Mouse (Mus musculus): ENCODE measurements around the gene Nipsnap3b. TPM values are rescaled to one million over a fixed set of nuclear protein-coding genes. Genes with fewer than 3 reads are reported as not detected.

Nipsnap3b gene
- total RNA-seq, 1 experiment from 2014 or later: 30.7 TPM

DNA sequence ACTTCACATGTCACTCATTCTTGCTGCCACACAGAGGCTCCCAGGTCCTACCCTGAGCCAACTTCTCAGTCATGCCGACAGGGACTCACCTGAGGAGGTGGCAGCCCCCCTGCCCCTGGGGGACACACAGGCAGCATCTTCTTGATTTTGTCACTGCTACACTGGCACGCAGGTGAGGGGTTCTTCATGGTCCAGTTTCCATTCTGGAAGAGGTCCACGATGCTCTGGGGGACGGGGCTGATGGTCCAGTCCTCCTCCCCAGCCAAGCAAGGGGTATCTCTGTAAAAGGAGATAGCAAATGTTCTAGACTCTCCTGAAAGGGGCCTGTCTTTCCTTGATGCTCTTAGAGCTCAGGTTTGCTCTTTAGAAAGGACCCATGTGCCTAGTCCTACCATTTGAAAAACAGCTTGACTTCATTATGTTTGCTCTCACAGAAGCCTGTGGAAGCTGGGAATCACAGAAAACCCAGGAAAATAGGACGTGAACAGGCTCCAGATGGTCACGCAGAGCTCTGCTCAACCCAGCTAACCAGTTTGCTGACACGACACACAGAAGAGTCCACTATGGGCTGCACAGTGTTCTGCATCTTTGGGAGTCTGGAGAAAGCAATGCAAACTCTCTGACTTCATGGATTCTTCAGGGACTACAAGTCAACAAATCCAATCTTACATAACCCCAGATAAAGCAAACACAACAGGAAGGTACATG is 50.8 kb downstream of the Nipsnap3b start:
- ATAC-seq (ENCODE audit: extremely low read depth, insufficient number of reproducible peaks, low FRiP score, poor library complexity, severe bottlenecking): no peak

Other genes starting within 250 kb of the Nipsnap3b start
- gene Olfr275, start 197.3 kb upstream of the Nipsnap3b start, total RNA-seq (2017): not detected in 2 replicates
- gene Olfr273, start 152.6 kb upstream of the Nipsnap3b start, total RNA-seq (2017): not detected in 2 replicates
- gene Olfr272, start 92.7 kb upstream of the Nipsnap3b start, total RNA-seq (2017): not detected in 2 replicates
- gene Olfr270, start 47.3 kb upstream of the Nipsnap3b start, total RNA-seq (2017): not detected in 2 replicates
- not detected in 2 replicates for gene Nipsnap3a, start 22.6 kb upstream of the Nipsnap3b start, total RNA-seq (2017)
- 75.5 and 86.1 TPM in 2 replicates for gene Abca1, start 148.0 kb downstream of the Nipsnap3b start, total RNA-seq (2017)

All from neutrophil, adult 5-6 weeks (primary cell).